Mouse (Mus musculus): ENCODE measurements at regions not wholly inside any gene's neighbourhood (a gene's known extent, or its start where the extent isn't known, plus 50 kb on each side); places are given as distances from the start of the nearest gene placed in this dataset.

DNA sequence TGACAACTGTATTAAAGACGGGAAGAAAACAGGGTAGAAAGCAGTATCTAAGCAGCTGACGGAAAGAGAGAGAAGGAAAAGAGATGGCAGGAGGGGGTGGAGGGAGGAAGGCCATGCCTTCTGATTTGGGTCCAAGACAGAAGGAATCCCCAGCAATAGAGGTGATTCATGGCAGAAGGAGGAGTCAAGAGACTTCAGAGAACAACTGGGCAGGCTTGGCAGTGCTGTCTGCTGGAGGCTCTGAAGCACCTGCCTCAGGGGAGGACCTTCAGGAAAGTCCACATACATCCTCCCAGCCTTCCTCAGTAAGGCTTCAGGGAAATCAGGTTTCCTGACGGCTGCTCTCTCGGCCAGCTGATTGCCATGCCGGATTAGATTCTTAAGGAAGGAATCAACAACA lies 112.4 kb downstream of the Rchy1 start:
- no peak for TF ChIP-seq POLR2A (IDR thresholded peaks at IDR 0.05; ENCODE audit: low read depth, low read length)
- TF ChIP-seq CTCF (conservative IDR thresholded peaks at IDR 0.05; ENCODE audit: insufficient read depth, insufficient read length, low read depth, low read length): no peak
